Mouse (Mus musculus) cerebellum, adult 9-11 months (tissue): ENCODE data around the gene Atp8b4.

ENCODE experiments used
- DNase-seq: peaks from one replicate; pipeline ENCODE4 v3.0.0; 2022

Atp8b4 gene

DNA sequence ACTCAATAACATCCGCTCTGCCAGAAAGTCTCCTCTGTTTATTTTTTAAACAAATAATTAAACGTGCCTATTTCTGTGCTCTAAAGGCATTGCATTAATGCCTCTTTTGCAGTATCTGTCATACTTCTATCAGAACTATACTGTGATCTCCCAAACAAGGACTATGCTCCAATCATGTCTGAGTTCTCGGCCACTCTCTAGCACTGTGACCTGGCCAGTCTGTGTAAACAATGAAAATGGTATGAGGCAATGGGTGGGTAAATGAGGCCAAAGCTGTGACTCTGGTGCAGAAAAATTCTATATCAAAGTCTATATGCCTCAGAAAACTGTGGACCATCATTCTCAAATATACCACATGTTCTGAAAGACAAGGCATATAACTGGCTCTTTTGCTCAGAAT is 140.5 kb downstream of the Atp8b4 start:
- DNase-seq = no peak

DNA sequence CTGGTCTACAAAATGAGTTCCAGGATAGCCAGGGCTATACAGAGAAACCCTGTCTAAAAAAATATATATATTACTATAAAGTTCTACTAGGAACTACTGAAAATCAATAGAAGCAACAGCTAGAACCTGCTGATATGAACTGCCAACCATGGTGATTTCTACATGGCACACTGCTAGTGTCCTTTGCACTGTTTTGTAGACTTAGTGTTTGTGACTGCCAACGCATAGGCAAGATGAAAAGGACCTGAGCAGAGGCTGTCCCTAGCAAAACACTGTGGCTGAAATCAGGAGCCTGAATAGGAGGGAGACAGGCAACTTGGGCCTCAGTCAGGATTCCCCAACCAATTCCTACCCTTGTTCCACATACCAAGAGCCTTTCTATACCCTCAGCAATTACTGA is 141.2 kb downstream of the Atp8b4 start:
- no peak for DNase-seq

DNA sequence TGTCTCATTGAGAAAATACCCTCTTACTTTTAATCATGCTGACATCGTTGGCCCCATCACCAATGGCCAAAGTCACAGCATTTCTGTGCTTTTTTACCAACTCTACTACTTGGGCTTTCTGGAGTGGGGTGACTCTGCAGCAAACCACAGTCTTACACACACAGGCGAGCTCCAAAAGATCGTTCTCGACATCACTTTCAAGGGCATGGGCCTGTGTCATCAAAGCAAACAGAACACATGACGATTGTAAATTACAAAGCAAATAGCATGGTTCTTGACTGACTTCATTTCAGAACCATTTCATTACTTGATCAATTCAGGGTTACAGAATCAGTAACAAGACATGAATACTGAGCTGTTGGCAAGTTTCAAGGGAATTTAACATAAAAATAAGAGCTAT is 141.7 kb downstream of the Atp8b4 start:
- no peak for DNase-seq

DNA sequence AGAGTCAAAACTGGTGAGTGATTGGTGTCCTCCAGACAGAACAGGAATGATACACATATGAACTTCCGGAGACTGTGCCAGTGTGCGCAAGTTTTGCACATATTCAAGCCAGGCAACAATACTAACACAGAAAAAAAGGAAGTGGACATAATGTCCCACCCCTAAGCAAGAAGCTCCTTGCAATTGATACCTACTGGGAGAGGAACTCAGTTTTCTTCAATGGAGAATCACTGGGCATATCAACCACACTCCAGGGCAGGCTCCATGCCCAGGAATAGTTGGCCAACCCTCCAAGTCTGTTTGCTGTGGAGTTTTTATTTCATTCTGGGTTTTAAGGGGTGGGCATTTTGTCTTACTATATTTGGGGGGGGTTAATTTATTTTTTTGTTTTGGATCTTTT is 145.2 kb downstream of the Atp8b4 start:
- DNase-seq = no peak

DNA sequence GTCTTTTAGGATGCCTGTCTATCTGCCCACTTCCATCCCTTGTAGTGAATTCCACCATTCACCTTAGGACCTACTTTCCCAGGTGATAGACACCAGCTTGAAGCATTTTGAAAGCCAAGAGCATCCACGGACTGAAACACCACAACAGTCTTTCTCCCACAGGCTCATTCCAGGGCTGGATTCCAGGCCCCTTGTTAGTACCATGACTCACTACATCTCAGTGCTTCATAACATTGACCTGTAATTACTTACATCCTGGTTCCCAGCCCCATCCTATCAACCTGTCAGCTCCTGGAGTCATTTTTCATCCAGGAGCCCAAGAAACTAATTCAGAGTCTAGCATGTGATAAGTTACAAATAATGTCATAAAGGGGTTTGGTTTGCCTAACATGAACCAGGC is 148.7 kb downstream of the Atp8b4 start:
- no peak for DNase-seq

DNA sequence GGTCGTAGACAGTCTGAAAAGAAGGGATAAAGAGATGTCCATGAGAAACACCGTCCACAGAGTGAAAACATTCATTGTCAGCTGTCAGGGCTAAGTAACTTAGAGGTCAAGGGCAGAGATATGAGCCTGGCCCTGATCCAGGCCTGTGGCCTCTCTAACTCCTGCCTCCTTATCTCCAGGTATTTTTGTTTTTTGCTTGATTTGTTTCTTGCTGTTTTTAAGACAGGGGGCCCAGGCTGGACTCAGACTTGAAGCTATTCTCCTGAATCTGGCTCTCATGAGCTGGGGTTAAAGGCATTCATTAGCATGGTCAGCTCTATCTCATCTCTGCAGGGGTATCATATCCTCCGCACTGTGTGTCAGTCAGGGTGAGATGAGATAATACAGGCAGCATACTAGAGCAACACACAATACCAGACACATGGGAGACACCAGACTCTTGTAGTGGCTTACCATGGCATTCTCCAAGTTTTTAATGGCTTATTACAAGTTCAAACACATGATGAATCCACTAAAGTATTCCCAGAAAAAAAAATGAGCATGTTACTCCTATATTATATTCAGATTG is 157.4 kb downstream of the Atp8b4 start:
- DNase-seq = no peak

DNA sequence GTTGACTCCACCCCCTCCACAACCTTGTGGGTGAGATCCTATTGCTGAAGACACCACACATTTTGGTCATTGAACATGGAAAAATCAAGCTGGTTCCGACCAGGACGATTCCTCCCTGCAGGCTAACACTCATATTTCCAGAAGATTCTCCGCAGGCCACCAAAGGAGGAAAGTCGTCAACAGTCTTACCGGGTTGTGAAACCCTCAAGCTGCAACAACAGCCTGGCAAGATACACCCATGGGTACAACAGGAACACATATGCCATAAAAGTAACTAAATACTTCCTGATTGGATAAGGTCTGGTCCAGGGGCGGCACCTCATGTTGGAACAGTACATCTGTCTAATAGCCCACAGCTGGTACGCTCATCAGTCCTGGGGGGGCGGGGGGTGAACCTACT is 159.0 kb downstream of the Atp8b4 start:
- no peak for DNase-seq

DNA sequence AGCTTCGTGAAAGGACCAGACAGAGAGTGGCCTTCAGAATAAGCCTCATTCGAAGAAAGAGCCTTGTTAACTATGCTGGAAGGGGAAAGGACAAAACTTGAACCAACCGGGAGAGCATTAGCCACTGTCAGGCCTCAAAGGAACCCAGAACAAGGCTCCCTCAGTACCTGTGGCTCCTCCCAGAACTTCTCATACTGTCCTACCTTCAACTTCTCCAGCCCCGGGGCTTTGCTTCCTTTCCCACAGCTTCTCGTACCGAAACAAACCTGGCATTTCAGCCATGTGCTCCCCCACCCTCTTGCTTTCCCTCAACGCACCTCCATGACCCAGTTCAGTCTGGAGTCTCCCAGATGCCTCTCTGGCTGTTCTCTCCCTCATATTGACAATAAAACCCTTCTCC is 160.3 kb downstream of the Atp8b4 start:
- DNase-seq = no peak

DNA sequence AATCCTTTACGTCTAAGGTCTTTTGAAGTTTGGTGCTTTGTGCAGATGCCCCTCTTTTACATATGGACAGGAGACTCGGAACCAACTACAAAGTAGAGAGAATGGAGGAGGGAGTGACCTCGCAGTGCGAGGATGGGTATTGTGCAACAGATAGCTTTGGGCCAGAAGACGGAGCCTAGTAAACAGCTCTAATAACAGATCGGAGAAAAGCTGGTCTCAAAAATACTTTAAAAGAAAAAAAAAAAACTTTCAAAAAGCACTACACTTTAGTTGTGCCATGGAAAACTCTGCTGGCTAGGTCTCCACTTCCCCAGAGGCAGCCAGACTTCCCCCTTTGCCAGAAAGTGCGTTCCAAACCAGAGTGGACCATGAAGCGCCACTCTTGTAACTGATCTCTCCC is 161.0 kb downstream of the Atp8b4 start:
- DNase-seq = no peak

DNA sequence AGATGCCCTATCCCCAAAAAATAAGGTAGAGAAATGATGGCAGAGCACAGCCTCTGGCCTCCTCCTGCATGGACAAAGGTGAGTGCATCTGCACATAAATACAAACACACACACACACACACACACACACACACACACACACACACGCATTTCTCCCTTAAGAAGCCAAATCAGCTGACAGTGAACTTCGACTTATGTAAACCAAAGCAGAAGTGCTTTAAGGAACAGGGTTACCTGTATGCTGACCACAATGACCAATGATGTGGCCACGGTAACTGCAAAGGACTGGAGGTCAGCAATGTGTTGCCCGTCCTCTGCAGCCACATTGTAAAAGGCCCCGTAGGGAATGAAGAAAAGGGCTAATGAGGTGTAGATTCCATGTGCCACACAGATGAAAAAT is 163.3 kb downstream of the Atp8b4 start:
- DNase-seq = no peak

DNA sequence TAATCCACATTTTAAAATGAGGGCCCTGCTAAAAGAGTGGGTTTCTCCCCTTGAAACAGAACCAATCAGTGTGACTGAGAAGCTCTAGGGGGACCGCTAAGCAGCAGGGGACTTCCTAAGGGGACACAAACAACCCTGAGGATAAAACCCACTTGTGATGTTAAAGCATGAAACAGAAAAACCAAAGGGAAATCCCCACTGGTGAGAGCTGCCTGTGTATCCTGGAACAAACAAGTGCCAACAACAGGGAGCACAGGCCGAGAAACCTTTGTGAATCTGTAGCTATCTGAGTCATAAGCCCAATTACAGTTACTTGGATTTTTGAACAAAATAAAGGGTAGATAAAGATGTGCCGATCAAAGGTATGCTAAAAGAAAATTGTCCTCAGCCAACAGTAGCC is 168.7 kb downstream of the Atp8b4 start:
- DNase-seq = no peak

DNA sequence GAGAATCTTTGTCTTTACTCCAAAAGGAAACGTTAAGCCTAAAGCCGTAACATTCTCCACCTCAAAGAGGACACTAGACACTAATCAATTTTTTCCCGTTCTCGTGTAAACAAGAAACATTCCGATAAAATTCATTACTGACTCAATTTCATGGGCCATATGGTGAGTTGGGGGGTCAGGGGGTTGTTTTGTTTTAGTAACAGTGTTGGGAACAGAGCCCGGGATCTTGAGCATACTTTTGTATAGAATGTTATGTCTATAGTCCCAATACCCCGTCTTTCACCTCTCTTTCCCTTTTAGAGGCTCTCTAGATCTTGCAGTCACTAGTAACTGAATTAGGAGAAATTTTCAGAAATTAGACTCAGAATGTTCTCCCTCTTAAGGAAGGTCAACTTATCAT is 177.3 kb downstream of the Atp8b4 start:
- no peak for DNase-seq

DNA sequence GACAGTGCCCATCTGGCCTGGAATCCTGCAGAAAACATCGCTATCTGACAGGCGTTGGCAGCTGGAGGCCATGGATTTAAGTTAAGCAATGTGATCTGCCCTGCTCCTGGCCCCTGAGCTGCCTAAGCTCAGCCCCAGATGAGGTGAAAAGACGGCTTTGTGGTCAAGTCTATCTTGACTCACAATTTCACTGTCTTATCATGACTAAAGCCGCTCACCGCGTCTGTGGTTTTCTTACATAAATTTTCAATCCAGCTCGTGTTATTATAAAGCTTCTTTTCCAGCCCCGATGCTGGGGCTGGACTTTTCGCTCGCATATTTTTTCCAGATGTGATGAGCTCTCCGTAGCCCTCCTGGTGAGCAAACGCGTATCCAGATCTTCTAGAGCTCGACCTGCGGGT is 177.8 kb downstream of the Atp8b4 start:
- DNase-seq = no peak

DNA sequence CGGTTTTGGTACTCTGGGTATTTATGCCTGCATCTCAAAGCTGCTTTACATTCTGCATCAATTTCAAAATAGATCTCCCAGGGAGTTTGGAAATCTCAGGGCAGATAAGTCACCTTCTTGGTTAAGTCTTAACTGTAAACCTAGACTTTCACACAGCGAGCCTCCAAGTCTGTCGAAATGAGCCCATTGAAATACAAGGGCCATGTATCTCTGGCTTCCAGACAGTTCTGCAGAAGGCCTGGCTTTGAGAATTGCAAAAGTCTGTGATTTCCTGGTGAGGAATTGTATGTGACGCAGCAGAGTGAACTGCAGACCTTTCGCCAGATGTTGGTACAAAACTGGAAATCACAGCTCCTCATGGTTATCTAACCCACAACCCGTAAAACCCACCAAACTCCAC is 182.4 kb downstream of the Atp8b4 start:
- no peak for DNase-seq

DNA sequence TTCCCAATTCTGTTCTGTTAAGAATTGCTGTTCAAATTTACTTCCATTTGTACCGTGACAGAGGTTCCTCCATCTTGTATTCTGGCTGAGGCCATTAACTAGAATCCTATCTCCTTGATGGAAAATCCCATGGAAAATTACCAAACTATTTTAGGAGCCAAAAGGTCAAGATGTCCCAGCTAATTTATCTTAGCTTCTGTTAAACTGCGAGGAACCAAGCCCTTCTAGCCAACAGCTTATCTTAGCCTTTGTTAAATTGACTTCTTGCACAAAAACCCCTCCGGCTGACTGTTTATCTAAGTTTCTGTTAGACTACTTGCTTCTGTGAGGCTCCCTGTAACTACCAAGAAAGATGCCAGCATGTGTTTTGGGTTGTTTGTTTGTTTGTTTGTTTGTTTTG is 183.5 kb downstream of the Atp8b4 start:
- no peak for DNase-seq

DNA sequence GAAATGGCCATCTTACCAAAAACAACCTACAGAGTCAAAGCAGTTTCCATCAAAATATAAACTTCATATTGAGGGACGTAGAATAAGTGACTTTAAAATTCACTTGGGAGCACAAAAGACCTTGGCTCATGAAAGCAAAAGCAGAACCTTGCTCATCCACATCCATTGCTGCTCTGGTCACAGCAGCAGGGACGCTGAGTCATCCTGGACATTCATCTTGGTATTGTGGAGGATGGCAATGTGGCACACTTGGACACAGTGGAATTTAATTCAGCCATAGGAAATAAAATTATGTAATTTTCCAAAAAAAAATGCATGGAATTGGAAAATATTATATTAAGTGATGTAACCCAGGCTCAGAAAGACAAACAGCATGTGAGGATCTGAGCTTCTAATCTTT is 184.1 kb downstream of the Atp8b4 start:
- no peak for DNase-seq

DNA sequence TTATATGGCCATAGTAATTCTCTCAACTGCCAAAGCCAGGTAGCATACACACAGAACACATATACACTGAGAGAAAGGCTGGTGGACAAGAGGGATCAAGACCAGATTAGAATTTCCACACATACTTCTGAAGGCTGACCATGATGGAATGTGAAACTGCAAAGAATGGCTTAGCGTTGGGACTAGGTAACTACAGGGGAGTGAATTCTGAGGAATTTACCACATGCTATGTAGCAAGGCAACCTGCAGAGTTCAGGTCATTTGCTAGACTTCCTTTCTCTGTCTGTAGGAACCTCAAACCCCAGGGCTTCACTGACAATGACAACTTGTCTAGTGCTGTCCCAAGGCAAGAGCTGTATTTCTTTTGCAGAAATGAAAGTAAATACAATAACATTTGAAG is 189.4 kb downstream of the Atp8b4 start:
- DNase-seq = no peak

DNA sequence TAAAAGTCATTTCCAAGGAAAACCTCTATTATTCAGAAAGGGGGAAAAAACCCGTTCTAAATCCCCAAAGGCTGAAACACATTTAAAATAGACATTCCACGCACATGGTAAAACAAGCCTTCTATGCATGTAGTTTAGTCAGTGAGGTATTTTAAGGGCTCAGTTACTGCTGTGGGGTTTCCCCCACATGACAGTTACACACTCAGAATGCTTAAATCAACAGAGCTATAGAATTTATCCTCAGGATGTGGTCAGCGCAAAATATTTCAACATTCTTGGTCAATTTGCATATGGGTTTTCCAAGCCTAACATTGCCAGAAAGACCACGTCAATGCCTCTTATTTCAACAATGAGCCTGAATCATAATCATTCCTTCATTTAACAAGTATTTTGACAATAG is 190.5 kb downstream of the Atp8b4 start:
- no peak for DNase-seq

DNA sequence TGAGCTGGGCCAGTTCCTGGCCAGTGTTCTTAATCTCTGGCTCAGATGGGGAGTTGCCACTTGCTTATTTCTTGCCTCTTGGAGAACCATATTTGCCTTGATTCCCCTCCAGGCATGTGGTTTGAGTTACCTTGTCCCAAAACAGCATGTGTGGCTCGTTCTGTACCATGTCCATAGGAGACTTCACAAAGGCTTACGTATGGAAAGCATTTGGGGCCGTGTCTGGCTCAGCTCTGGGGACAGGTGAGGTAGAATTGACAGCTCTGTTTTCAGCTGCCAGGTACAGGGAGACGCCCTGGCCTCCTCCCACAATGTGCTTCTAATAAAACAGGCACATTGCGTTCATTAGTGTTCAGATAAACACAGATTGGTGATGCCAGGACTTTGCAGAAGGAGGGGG is 195.9 kb downstream of the Atp8b4 start:
- DNase-seq = no peak

DNA sequence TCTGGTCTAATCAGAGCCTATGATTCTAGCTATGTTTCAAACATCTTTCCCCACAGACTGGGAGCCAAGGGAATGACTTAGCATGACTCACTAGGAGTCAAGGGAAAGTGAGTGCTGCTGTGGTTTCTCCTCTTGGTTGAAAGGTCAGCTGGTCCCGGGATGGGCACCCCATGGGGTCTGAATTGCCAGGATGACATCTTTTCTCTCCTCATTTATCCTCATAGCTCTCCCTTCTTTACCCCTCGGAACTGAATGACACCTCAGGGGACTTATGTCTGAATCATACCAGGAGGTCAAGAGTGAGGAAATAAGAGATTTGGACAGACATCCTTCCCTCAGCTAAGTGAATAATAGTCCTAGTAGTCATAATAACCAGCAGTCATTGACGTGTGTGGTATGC is 197.2 kb downstream of the Atp8b4 start:
- no peak for DNase-seq

DNA sequence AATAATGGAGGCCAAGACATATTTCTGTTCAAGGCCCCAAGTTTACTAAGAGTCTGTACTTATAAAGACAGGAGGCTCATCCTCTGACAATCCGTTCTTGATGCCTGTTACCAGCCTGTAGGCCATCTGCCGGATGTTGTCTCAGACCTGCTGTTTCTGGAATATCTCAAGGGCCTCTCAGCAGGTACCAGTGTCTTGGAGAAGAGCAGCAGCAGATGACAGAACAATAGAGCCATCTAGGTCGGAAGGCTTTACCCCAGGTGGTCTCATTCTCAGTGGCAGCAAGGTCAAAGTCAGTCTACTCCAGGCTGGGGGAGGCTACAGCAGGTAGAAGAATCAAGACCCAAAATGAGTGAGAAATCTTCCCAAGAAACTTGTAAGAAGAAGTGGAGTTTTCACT is 198.1 kb downstream of the Atp8b4 start:
- DNase-seq = no peak

DNA sequence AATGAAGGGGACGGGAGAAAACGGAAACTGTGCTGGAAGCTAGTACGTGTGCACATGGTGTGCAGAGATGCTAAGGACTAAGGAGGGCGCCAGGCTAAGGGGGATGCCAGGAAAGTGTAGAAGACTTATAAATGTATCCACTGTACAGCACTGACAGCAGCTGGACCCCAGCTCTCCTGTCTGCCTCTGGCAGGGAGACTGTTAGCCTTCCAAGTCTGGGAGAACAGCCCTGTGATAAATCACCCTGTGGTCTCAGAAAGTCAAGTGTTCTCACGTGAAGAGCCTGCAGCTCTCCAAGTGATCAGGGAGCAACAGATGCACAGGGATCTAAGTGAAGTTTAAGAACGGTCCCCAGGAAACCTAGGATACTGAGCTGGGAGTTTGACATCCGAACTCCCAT is 209.8 kb downstream of the Atp8b4 start:
- DNase-seq = no peak

DNA sequence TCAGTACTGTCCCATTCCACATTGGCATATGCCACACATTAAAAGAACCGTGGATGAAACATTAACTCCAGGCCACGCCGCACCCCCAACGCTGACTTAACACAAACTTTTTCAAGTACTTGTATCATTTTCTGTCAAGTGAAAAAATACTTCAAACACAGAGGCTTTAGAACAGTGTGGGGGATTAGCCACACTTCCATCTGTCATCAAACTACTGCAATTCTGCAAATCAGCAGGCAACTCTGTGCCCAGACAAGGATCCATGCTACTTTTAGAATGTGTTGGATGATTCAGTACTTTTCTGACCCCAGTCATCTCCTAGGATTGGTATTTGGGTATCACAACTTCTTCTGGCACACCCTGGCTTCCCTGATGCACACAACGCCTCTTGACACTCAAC is 212.5 kb downstream of the Atp8b4 start:
- DNase-seq = no peak

DNA sequence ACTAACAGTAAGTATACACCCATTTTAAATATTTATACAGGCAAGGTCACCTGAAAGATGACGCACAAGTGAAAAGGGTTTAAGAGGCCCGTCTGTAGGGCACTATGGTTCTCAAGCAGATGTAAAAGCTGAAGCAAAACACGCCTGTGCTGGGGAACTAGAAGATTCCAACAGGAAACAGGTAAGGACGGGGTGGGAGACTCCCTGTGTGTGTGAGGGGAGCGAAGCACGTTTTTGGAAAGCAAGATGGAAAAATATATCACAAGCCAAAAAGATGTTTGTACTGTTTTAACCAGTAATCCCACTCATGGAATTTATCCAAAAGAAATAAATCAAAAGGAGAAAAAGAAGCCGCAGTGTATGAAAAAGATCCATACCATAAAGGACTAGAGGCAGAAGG is 214.1 kb downstream of the Atp8b4 start:
- DNase-seq = no peak

DNA sequence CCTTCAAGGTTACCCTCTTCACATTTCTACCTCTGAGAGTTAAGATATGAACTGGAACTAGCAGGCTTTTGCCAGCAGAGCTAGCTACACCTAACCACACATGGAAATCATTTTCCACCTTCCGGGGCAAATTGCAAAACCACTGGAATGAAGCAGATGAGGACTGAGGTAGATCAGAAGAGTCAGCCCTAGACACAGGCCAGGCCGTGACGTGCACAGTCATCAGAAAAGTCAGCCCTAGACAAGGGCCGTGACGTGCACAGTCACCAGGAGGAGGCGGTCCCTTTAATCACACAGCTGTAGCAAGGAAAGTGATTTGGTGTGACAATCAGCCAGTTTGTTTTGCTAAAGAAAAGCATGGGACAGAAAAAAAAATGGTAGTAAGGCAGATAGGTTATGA is 216.4 kb downstream of the Atp8b4 start:
- no peak for DNase-seq

DNA sequence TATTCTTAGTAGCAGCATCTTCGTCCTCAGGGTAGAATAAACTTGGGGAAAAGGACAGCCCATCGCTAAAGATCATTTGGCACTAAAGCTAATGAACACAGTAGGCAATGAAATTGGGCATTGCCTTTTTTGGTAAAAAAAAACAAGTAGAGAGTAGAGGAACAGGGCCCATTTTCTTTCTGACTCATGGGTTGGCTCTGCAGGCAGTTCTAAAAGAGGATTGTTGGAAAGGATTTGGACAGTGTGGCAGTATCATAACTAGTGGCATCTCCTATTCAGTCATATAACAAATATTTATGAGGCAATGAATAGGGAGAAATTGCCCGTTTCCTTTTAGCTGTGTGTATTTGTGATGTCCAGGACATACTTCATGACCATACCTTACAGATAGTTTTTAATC is 217.4 kb downstream of the Atp8b4 start:
- no peak for DNase-seq
